Mouse (Mus musculus) mesoderm, embryonic 11.5 days (tissue): ENCODE measurements around the gene Gtf3c1.
A peak's percentile ranks its signal among the peaks of the same experiment; 100 is the strongest.
"Not testable (repeated sequence)": the region's sequence is repeated elsewhere in the genome, so short reads cannot be mapped to it uniquely, and the experiment has no call there.

Experiments
- DNase-seq: peaks from one replicate; pipeline ENCODE4 v3.0.0-alpha.2; 2012; ENCODE audit warnings: low read depth, low spot score

The Gtf3c1 gene

DNA sequence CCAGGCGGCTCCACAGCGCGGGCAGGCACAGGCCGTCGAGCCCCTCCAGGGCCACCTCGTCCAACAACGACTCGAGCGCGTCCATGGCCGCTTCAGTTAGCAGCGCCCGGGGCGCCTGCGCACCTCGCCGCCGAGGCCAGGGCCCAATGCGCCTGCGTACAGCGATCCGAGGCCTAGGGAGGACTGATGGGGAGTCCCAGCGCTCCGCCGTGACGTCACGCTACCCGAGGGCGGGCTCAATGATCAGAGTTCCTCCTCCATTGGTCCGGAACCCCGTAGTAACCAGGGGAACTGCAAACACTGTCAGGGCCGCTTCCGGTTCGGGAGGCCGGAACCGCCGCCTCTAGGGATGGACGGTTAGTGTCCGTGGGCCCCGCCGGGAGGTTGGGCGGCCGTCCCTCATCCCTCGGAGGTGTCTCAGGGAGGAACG is at the start of gene Gtf3c1, which contains the start of gene D430042O09Rik:
Gene Gtf3c1, minus strand, starts transcription at position 188 of the 430 bp plus-strand sequence.
Gene D430042O09Rik, plus strand, starts transcription at position 296 of the 430 bp plus-strand sequence.
- peak; percentile 100 for DNase-seq

DNA sequence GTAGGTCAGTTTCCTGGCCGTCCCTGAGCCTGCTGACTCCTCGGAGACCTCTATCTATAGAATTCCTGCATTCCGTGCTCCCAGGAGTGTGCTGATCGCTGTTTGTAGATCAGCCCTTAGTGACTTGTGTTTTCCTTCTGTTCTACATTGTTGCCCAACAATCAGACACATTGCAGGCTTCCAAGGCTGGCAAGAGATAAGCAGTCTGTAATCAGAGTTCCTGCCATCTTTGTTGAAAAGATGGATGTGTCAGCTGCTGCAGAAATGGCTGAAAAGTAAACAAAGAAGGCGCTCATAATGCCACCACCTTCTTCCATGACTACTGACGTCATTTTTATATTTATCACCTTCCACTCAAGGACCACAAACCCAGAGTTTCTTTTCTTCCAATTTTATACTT is 49.2 kb upstream of the Gtf3c1 start:
- no peak for DNase-seq

DNA sequence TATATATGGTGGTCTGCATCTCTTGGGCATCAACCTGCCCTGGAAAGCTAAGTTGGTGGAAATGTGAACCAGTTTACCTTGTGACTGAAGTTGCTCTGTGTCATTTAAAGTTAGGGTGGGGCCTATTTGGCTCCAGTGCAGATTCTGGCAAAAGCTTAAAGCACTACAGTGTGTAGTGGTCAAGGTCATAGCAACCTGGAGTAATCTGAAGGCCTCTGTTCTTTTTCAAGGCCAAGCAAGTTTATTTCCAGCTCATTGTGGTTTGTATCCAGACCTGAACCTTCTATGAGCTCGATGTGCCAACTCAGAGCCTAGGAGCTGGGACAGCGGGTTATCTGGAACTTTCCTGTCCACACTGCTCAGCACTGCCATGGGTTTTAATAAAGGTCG is 45.7 kb upstream of the Gtf3c1 start:
- no peak for DNase-seq

DNA sequence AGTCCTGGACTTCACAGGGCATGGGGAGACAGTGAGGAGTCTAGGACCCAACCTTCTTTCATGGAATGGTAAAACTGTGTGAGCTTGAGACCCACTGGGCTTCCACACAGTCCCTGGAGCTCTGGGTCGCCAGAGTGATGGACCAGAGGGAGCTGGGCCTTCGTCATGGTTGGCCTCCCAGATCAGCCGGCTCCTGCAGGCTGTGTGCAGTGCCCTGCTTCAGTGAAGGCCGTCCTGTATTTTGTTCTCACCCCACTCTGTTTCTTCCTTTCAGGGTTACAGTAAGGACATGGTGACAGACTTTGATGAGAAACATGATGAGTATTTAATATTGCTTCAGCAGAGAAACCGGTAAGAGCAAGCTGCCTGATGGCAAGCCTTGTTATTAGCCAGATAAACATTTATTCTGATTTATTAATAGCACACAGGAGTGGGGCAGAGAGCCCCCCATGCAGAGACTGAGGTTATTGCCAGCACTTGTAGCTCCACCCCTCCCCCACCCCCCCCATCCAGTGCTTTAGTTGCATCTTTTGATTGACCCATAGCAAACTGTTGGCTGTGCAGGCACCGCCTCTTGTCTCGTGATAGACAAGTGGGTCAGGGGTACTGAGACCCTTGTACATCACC is 45.2 kb upstream of the Gtf3c1 start:
- no peak for DNase-seq

DNA sequence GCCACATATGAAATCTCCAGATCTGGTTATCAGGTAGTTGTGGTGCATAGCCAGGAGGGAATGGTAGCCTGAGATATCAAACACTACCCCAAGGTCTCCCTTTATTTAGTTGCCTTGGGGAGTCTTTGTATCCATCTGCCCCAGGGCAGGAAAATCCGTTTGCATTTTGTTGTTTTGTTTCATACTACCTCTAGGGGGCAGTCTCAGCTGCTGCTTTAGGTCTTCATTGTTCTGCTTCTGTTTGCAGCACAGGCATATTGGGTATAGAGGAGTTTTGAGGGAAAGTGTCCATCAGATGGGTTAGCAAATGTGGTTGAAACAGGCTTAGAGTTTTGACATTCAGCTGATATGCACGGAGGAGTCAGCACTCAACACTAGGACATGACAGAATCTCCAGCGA is 40.6 kb upstream of the Gtf3c1 start:
- DNase-seq: peak; percentile 64

DNA sequence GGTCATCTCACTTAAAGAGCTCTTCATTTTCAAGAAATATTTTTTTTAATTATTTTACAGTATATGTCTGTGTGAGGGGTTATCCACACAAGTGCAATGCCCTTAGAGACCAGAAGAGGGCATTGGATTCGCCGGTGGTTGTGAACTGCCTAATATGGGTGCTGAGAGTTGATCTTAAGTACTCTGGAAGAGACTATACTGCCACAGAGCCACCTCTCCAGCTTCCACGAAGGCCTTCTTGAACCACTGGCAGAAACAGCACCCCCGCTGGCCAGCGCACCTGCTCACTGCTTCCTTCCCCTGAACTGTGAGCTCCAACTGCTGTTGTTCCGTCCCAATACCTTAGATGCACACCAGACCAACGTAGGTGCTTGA is 39.7 kb upstream of the Gtf3c1 start:
- peak; percentile 23 for DNase-seq

DNA sequence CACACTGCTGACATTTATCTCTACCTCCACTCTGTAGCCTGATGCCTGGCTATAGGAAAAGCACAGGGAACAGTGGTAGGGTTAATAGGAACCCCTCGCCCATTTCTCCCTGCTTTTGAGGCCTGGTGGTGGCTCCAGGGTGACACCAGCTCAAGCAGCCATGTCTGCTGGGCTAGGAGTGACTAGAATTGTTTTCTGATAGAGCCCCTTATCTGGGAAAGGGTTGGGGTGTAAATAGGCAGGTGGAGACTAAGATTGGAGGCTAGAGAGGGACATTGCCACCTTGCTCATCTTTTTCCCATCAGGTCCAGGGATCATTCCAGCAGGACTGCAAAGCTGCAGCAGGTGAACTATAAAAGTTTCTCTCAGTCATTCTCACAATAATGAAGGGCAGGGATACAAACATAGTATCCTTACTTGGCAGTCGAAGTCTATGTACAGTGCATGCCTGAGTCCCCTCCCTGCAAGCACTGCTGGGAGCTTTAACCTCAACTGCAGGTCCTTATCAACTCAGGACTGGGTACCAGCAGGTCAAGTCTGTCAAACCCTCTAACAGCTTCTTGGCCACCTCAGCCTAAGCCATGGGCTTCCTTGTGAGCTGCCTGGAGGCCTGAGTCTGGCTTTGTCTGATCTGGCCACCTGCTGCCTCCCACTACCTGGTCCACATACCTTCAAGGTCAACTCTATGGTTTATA is 39.2 kb upstream of the Gtf3c1 start:
- no peak for DNase-seq

DNA sequence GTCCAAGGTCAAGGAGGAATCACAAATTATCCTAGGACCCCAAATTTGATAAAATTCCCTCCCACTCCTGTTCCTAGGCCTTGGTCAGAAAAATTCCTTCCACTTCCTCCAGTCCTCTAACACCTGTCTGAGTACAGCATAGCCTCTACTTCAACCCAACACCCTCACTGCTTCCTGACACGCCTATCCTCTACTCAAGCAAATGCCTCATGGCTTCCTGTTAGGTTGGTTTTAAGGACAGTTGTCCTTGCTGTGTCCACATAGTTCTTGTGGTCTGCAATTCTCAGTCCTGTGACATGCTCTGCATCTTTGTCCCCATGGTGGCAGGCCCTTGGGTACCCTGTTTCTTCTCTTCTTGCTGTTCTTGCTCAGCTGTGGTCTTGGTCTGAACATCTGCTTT is 37.2 kb upstream of the Gtf3c1 start:
- no peak for DNase-seq

DNA sequence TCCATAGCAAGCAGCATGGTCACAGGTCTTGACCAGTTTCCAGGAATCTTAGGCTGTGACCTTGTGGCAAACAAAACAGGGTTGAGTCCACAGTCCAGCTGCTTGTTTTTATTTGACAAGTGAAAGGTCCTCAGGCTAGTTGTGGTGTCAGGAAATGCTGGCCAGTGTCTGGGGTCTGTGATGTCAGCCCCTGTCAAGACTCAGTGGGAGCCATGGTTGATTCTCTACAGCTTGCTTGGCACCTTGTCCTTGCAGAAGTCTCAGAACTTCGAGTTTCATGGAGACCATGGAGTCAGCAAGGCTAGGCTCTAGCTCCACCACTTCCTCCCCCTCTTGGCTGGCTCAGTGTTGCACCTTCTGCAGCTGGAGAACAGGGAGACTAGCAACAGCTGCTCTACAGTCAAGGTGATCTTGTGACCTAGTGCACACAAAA is 33.7 kb upstream of the Gtf3c1 start:
- no peak for DNase-seq

DNA sequence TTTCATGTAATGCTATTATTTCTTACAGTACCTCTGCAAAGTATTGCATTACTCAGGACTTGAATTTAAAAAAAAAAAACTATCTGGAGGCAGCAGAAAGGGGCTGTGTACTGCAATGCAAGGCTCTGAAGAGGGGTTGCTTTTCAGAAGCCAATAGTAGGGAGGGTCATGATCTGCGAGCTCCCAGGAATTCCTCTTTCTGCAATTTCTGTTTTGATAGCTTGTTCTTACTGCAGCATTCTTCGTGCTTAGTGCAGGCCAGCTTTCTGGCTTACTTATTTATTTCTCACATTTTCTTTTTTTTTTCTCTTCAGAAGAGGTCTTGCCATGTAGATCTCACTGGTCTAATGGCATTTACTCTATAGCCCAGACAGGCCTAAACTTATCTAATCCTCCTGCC is 32.9 kb upstream of the Gtf3c1 start:
- DNase-seq: no peak

DNA sequence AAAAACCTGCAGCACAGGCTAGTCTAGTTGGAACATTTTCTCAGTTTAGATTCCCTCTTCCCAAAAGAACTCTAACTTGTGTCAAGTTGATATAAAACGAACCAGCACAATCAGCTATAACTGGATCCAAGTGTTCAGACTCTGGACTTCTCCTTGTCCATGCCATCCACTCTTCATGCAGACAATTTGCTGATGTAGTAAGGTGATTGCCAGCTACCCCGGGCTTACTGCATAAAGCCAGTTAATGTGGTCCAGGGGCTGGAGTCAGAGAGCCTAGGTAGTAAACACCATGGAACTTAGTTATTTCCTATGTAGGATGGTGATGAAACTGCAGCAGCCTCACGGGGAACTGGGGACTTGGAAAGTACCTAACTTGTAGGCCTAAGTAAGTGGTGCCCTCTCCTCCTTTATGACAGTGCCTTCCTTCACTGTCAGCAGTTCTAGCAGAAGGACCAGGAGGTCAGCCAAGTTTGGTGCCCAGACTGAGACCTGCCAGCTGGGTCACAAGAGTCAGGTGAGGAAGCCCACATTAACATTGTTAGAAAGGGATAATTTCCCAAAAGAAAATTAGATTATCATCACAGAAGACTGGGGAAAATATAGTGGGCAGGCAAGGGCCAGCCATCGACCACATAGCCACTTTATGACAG is 28.9 kb upstream of the Gtf3c1 start:
- DNase-seq: no peak

DNA sequence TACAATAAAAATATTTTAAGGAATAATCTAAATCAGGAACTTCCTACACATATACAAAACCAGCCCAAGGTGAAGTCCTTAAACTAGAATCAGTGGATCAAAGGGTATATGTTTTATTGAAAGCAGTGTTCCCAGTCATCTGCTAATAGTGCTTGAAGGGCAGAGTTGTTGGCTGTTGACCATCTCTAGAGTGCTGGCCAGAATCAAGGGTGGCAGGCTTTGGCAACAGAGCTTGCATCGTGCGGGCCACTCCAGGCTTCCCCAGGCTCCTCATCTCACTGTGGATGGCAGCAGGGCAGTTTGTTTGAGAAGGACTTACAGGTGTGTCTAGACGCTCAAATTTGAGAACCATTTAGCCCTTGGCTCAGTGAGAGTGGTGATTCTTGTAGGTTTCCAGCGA is 26.2 kb upstream of the Gtf3c1 start:
- DNase-seq: no peak

DNA sequence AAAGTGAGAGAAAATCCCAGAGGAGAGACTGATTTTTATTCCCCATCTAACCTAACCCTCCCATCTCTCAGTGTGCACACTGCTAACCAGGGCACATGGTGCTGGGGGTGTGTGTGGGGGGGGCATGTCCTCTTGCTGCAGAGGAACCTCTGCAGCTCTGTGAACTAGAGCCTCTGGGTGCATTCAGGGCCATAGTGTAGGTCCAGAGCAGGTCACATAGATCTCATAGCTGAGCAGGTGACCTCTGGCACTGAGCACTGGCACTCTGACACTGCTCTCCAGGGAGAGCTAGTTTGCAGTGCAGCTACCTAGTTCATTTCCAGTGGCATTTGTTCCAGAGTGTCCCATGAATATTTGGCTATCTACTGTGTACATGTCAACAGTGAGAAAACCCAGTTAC is 24.1 kb upstream of the Gtf3c1 start:
- no peak for DNase-seq

DNA sequence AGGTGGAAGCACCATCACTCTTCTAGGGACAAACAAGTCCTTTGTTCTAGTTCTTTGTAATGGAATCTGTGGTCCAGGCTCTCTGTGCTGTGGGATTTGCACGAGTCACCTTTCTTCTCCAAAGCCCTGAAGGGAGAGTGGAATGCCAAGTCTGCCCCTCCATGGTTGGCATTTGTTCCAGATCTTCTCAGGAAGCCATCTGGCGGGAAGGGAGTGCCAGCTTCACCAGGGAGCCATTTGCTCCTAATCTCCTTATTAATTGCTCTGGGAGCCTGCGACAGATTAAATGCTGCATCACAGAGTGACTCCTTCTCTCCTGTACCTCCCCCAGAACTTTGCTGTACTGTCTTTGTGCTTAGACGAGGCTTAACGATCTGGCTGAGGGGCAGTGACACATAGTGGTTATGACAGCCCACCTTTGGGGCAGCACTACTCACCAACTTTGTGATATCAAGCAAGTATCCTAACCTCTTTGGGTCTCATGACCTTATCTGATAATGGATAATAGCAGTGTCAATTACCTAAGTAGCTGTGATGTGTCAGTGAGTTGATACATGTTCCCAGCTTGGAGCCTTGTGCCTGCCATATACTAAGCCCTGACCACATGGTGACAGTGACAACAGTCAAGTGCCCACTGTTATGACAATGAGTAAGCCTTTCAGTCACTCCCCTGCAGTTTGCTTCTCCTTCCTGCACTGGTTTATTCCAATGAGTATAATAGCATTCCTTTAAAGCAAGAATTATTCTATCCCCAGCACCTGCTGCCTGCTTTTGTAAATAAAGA is 15.8 kb upstream of the Gtf3c1 start:
- DNase-seq: no peak

DNA sequence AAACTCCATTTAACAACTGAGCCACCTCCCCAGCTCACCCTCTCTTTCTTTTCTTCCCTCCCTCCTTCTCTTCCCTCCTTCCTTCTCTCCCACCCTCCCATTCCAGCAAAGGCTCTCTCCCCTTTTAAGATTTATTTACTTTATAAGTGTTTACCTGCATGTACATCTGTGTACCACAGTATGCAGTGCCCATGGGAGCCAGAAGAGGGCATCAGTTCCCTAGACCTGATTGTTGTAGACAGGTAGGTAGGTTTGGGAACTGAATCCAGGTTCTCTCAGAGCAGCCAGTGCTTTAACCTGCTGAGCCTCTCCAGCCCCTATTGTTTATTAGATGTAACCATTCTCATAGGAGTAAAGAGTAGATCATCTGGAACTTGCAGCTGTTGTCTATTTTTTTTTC is 14.5 kb upstream of the Gtf3c1 start:
- no peak for DNase-seq

DNA sequence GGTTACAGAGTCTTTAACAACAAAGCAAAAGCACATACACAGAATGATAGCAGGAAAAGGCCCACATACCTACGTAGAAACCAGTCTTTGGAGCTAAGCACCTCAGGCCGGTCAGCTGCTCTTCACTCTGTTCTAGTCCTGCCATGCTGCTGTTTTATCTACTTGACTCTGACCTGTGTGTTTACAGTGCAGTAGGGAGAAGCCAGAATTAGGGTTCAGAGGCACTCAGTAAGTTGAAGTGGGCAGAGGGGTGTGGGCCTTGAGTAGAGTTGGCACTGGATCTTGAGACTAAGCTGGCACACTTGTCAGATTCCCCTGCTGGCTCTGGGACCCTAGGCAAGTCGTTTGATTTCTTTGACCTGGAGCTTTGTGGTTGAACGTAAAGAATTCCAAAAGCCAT is 13.5 kb upstream of the Gtf3c1 start:
- DNase-seq: no peak

DNA sequence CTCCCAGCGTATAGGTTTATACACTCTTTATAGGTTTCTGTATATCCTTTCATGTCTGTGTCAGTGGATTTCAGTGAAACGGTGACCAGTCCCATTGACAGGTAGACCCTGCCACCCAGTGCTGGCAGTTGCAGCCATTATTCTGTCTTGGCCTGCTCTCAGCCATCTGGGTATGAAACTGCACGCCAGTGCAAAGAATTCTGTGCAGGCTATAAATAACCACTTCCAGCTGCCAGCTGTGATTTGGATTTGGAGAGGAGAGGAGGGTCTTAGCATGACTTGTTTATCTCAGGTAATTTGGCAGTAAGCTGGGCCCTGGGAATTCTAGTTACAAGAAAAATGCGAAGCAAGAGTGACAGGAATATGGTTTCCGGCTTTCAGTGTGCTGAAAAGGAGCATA is 12.8 kb upstream of the Gtf3c1 start:
- no peak for DNase-seq

DNA sequence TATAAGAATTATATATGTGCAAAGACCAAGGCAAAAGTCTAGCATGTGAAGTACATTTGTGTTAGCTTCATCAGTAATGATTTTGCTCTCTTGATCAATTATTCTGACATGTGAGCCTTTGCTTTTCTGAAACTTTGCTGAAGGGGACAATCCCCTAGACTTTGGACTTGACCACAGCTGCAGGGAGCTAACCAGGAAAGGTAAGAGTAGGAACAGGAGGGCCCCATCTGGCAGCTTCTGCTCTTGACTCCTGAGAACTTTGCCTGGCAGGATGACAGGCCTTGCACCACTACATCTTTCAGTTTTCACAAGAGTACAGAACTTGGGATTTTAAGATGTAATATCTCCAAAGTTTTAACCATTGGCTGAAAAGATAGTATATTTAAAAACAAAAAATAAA is 10.0 kb upstream of the Gtf3c1 start:
- DNase-seq: no peak

DNA sequence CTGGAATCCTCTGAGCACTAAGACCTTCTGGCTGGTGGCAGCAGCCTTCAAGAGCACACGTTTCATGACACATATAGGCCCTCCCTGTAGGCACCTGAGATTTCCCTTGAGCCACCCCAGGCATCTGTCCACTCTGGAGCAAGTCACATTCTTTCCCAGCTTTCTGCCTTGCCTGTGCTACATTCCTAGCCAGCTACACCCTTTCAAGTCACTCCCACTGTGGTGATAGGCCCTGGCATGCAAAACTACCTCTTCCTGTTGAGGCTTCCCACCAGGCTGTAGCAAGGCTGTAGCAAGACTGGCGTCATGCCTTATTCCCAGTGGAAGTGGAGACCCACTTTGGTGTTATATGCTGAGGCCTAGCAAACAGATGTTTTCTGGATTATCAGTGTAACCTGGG is 9.1 kb upstream of the Gtf3c1 start:
- no peak for DNase-seq

DNA sequence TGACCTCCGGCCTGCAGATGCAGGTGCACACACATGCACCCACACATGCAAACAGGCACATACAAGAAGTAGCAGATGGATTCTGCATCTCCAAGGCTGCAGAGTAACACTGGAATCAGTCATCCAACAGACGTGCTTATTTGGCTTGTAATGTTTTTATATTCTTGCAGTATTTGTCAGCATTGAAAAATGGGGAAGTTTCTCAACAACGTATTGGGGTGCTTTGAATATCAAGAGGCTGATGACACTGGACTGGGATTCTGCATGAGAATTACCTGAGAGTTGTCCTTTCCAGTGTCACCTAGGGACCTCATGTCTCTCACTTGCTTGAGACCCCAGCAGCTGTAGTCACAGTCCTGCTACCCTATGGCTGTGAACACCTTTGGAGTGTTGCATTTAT is 7.2 kb upstream of the Gtf3c1 start:
- DNase-seq: no peak

DNA sequence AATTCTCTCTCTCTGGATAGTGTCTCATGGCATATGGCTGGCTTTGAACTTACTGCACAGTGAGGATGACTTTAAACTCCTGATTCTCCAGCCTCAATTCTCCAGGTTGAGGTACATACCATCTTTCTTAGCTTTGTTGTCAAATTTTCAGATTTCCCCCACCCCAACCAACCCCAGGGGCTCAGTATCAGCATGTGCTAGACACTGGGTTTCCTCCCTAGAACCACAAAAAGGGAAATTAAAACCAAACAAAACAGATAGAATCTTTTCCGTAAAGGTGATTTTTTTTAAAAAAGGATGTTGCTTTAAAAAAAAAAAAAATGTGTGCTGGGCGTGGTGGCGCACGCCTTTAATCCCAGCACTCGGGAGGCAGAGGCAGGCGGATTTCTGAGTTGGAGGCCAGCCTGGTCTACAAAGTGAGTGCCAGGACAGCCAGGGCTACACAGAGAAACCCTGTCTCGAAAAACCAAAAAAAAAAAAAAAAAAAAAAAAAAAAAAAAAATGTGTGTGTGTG is 6.0 kb upstream of the Gtf3c1 start:
- DNase-seq: not testable (repeated sequence)

DNA sequence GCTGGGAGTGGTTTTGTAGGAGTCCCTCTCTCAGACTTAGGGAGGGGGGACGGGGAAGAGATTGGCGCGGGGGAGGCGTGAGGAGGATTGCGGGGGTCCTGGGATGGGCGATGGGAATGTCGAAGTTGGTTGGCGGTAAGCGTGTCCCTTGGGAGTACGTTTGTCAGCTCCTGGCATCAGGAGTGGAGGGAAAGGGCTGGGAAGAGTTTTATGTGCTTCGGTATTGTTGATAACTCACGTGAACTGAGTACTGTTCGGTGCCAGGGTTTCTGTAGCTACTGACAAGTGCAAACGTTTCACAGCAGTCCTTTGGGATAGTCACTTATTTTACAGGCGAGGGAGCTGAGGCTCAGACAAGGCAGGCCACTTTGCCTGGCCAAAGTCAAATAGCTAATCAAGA is 520 bp upstream of the Gtf3c1 start:
- peak; percentile 37 for DNase-seq
